ENCODE assay signal across 9 mouse cellular contexts in the genomic region with DNA sequence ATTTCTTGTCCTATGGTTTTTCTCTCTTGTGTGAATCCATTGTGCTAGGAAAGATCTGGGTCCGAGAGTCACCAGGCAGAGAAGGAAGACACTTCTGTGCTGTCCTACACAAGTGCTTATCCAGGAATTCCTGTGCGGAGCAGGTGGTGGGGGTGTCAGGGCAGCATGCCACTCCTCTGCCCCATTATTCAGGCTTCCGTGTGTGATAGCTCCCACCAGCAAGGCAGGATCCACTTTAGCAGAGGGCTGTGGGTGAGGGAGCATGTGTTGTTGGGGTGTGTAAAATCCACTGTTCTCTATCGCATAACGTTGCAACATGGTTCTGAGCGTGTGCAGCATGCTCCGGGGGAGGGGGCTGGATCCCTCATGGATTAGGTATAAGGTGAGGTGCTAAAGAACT.
DNase-seq lines count a peak whose midpoint lies in the region; ATAC-seq and TF ChIP-seq lines count a peak whose summit lies in the region.
"Had no signal": no experiment of that assay in that cellular context is flagged by ENCODE, and none has a peak within 500 bp of the region (broad histone marks: within the 10 kb centered on the region; RNA-seq: fewer than 3 reads in every experiment).

No protein-coding gene starts in this region.

- 20% methylated on average over 7 of the region's 7 CpGs for WGBS in forebrain, postnatal 0 days

- ATAC-seq in forebrain, postnatal 0 days = peak; percentile 42
- ATAC-seq in megakaryocyte, adult 5-6 weeks (ENCODE audit: poor library complexity, severe bottlenecking) = no peak

- peak; percentile 20 to 47 for DNase-seq in left cerebral cortex, adult 18-20 months (ENCODE audit: low spot score in 2 of 2)
- DNase-seq in left cerebral cortex, adult 11 months (ENCODE audit: low spot score) = no peak
- DNase-seq in forebrain, postnatal 0 days = peak; percentile 53
- DNase-seq in left cerebral cortex, postnatal 14 days (ENCODE audit: low spot score in 2 of 2) = peak; percentile 22 to 48
- peak; percentile 49 to 58 for DNase-seq in right cerebral cortex, adult 2 months (ENCODE audit: low spot score in 2 of 2)
- DNase-seq in ovary, postnatal 10 days (ENCODE audit: low spot score) = no peak
- no peak for DNase-seq in kidney, adult 18-20 months
- DNase-seq: adrenal gland, postnatal 36 days had no signal

- H3K4me2 ChIP-seq in forebrain, postnatal 0 days (ENCODE audit: low read depth) = peak overlapping the region; percentile 62

- no peaks in the 10 kb centered on the region for H3K36me3 ChIP-seq in forebrain, postnatal 0 days (ENCODE audit: insufficient read depth)

- H3K9ac ChIP-seq in forebrain, postnatal 0 days = peak overlapping the region; percentile 82

- intact Hi-C loops in left cerebral cortex, postnatal 14 days (cut with DNase I) = loop anchor here (5.0 to 10.0 kb wide), 3 partner anchors 162 to 385 kb away; no protein-coding TSS in a partner anchor

- H3K27me3 ChIP-seq in forebrain, postnatal 0 days (ENCODE audit: insufficient read depth, low read length) = no peaks in the 10 kb centered on the region

- H3K9me3 ChIP-seq in forebrain, postnatal 0 days (ENCODE audit: low read length) = no peaks in the 10 kb centered on the region

- TF ChIP-seq CTCF in forebrain, postnatal 0 days (IDR thresholded peaks at IDR 0.05; ENCODE audit: low read depth) = no peak

- peaks cover 11% of the 10 kb centered on the region; the same call in 1 of the 2 replicates for H3K4me1 ChIP-seq in forebrain, postnatal 0 days (ENCODE audit: insufficient read depth)

- H3K27ac ChIP-seq in forebrain, postnatal 0 days (ENCODE audit: low read depth, low read length) = peak overlapping the region; percentile 88

- peak overlapping the region; percentile 65 for H3K4me3 ChIP-seq in forebrain, postnatal 0 days (ENCODE audit: low read depth, low read length)

Comparison
In these comparisons a context has a peak if more than half of its experiments do, and no peak if none do; other contexts are left out.
1. DNase-seq: peak in left cerebral cortex, adult 18-20 months (2 of 2), forebrain, postnatal 0 days (single experiment), left cerebral cortex, postnatal 14 days (2 of 2) and right cerebral cortex, adult 2 months (2 of 2); none in left cerebral cortex, adult 11 months (single experiment), ovary, postnatal 10 days (single experiment) and kidney, adult 18-20 months (single experiment).